Mouse (Mus musculus) liver, adult 2 months (tissue): Measurements from ENCODE around the gene Pfpl.

Source experiments
- CTCF ChIP-seq: fragments of 200-500 bp; IDR thresholded peaks from 2 replicates; pipeline ENCODE4 v1.5.1; 2011; ENCODE audit warnings: low read depth, low read length, control low read depth
- POLR2A ChIP-seq: fragments of 200-500 bp; IDR thresholded peaks from 2 replicates; pipeline ENCODE4 v1.6.1; 2011; ENCODE audit warnings: low read length, control low read depth; ENCODE audit not compliant: insufficient read depth; ENCODE audit errors: extremely low read depth

DNA sequence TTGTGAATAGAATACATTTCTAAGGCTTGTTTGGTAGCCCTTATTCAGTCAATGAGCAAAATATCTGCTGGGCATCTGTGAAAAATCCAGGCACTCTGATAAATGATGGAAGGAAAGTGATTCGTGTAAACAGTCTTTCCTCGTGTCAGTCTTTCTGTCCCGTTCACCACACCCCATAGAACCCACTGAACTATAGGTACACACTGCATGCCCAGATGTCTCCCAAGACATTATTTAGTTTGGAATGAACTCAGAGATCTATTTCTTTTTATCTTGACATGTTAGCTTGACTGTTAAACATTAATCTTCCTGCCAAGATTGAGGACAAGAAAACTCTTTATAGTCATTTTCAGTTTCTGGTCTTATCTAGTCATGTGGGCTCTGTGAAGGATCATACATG lies 9.4 kb upstream of the Pfpl start:
- no peak for TF ChIP-seq CTCF
- TF ChIP-seq POLR2A, result no peak
